16 mouse cellular contexts compared by ENCODE assay signal in genomic region chrX:104567497-104567896, GRCm38 (mm10).
DNase-seq lines count a peak whose midpoint lies in the region; ATAC-seq and TF ChIP-seq lines count a peak whose summit lies in the region.
"Had no signal": no experiment of that assay in that cellular context is flagged by ENCODE, and none has a peak within 500 bp of the region (broad histone marks: within the 10 kb centered on the region; RNA-seq: fewer than 3 reads in every experiment).

No protein-coding gene starts in this region.

- no peak overlapping the region for H3K4me3 ChIP-seq in heart, embryonic 15.5 days
- no peak overlapping the region for H3K4me3 ChIP-seq in heart, embryonic 10.5 days
- H3K4me3 ChIP-seq in liver, embryonic 11.5 days (ENCODE audit: low read depth, low read length): no peak overlapping the region
- no peak overlapping the region for H3K4me3 ChIP-seq in liver, postnatal 0 days (ENCODE audit: low read depth, low read length)
- H3K4me3 ChIP-seq in midbrain, embryonic 15.5 days: no peak overlapping the region
- H3K4me3 ChIP-seq: hindbrain, embryonic 10.5 days; limb, embryonic 15.5 days had no signal

- 41% methylated on average over 3 of the region's 3 CpGs for WGBS in heart, embryonic 15.5 days
- WGBS in heart, embryonic 10.5 days: 46% methylated on average over 3 of the region's 3 CpGs
- 38% methylated on average over 3 of the region's 3 CpGs for whole genome bisulfite sequencing in liver, embryonic 11.5 days
- WGBS in liver, postnatal 0 days (ENCODE audit: insufficient replicate concordance): 47% methylated on average over 3 of the region's 3 CpGs
- 85% methylated on average over 3 of the region's 3 CpGs for WGBS in midbrain, embryonic 15.5 days

- H3K4me2 ChIP-seq in heart, embryonic 15.5 days: no peak overlapping the region
- H3K4me2 ChIP-seq in liver, embryonic 11.5 days: no peak overlapping the region
- H3K4me2 ChIP-seq in liver, postnatal 0 days (ENCODE audit: low read depth, low read length): 0 out of 2 replicates have a peak overlapping the region, but pooled peaks have one; percentile 1
- H3K4me2 ChIP-seq in midbrain, embryonic 15.5 days: no peak overlapping the region
- H3K4me2 ChIP-seq: limb, embryonic 15.5 days had no signal

- no peaks in the 10 kb centered on the region for H3K27me3 ChIP-seq in heart, embryonic 15.5 days
- H3K27me3 ChIP-seq in heart, embryonic 10.5 days (ENCODE audit: insufficient read depth, poor library complexity, severe bottlenecking): peaks cover 6% of the 10 kb centered on the region; the same call in 1 of the 2 replicates
- peaks cover 3% of the 10 kb centered on the region; the same call in 1 of the 2 replicates for H3K27me3 ChIP-seq in liver, embryonic 11.5 days (replicated peaks; ENCODE audit: control insufficient read depth, insufficient read depth, low read length)
- H3K27me3 ChIP-seq in liver, postnatal 0 days (ENCODE audit: insufficient read depth, low read length): no peaks in the 10 kb centered on the region
- H3K27me3 ChIP-seq in midbrain, embryonic 15.5 days (replicated peaks): 0 out of 2 replicates have a peak, but pooled peaks cover 6% of the 10 kb centered on the region
- H3K27me3 ChIP-seq: limb, embryonic 15.5 days had no signal

- no peaks in the 10 kb centered on the region for H3K36me3 ChIP-seq in heart, embryonic 15.5 days
- no peaks in the 10 kb centered on the region for H3K36me3 ChIP-seq in heart, embryonic 10.5 days
- H3K36me3 ChIP-seq in liver, embryonic 11.5 days (ENCODE audit: control insufficient read depth, insufficient read depth, low read length): no peaks in the 10 kb centered on the region
- H3K36me3 ChIP-seq in liver, postnatal 0 days (replicated peaks; ENCODE audit: insufficient read depth, low read length): no peaks in the 10 kb centered on the region
- H3K36me3 ChIP-seq in midbrain, embryonic 15.5 days (replicated peaks): no peaks in the 10 kb centered on the region
- H3K36me3 ChIP-seq: hindbrain, embryonic 10.5 days; limb, embryonic 15.5 days had no signal

- H3K27ac ChIP-seq in heart, embryonic 15.5 days: 0 out of 2 replicates have a peak overlapping the region, but pooled peaks have one; percentile 2
- no peak overlapping the region for H3K27ac ChIP-seq in heart, embryonic 10.5 days
- H3K27ac ChIP-seq in liver, embryonic 11.5 days (ENCODE audit: low read depth, low read length): no peak overlapping the region
- no peak overlapping the region for H3K27ac ChIP-seq in liver, postnatal 0 days (ENCODE audit: low read depth)
- no peak overlapping the region for H3K27ac ChIP-seq in midbrain, embryonic 15.5 days
- H3K27ac ChIP-seq: hindbrain, embryonic 10.5 days; limb, embryonic 15.5 days had no signal

- no peaks in the 10 kb centered on the region for H3K4me1 ChIP-seq in heart, embryonic 15.5 days (replicated peaks)
- no peaks in the 10 kb centered on the region for H3K4me1 ChIP-seq in heart, embryonic 10.5 days
- H3K4me1 ChIP-seq in liver, embryonic 11.5 days (replicated peaks; ENCODE audit: control insufficient read depth, insufficient read depth, low read length): no peaks in the 10 kb centered on the region
- no peaks in the 10 kb centered on the region for H3K4me1 ChIP-seq in liver, postnatal 0 days (ENCODE audit: insufficient read depth)
- no peaks in the 10 kb centered on the region for H3K4me1 ChIP-seq in midbrain, embryonic 15.5 days
- H3K4me1 ChIP-seq: hindbrain, embryonic 10.5 days; limb, embryonic 15.5 days had no signal

- no peak for ATAC-seq in heart, embryonic 15.5 days (replicated peaks; ENCODE audit: insufficient number of reproducible peaks, insufficient read depth, low FRiP score, low read depth)
- peak; percentile 76 for ATAC-seq in liver, embryonic 11.5 days (replicated peaks; ENCODE audit: low FRiP score)
- peak; percentile 45; the same call in 1 of the 2 replicates for ATAC-seq in liver, postnatal 0 days
- ATAC-seq in midbrain, embryonic 15.5 days (replicated peaks): no peak

- no peak for TF ChIP-seq CTCF in liver, postnatal 0 days (IDR thresholded peaks at IDR 0.05; ENCODE audit: low read depth)

- 0 out of 2 replicates have a peak, but pooled peaks have one; percentile 64 for TF ChIP-seq EP300 in liver, postnatal 0 days (IDR thresholded peaks at IDR 0.05; ENCODE audit: low read depth)

- no peaks in the 10 kb centered on the region for H3K9me3 ChIP-seq in heart, embryonic 15.5 days (replicated peaks)
- H3K9me3 ChIP-seq in heart, embryonic 10.5 days: no peaks in the 10 kb centered on the region
- no peaks in the 10 kb centered on the region for H3K9me3 ChIP-seq in liver, embryonic 11.5 days (ENCODE audit: control insufficient read depth, low read length)
- H3K9me3 ChIP-seq in liver, postnatal 0 days (ENCODE audit: low read length): no peaks in the 10 kb centered on the region
- no peaks in the 10 kb centered on the region for H3K9me3 ChIP-seq in midbrain, embryonic 15.5 days
- H3K9me3 ChIP-seq: hindbrain, embryonic 10.5 days; limb, embryonic 15.5 days had no signal

- H3K9ac ChIP-seq in heart, embryonic 15.5 days: no peak overlapping the region
- no peak overlapping the region for H3K9ac ChIP-seq in liver, embryonic 11.5 days (ENCODE audit: low read depth, low read length)
- H3K9ac ChIP-seq in liver, postnatal 0 days (replicated peaks): no peak overlapping the region
- no peak overlapping the region for H3K9ac ChIP-seq in midbrain, embryonic 15.5 days
- H3K9ac ChIP-seq: limb, embryonic 15.5 days had no signal

- no peak for DNase-seq in heart, embryonic 10.5 days (ENCODE audit: low spot score)
- no peak for DNase-seq in liver, embryonic 11.5 days (ENCODE audit: low spot score)
- DNase-seq in liver: no peak
- peak; percentile 16 for DNase-seq in c-Kit-positive CD71-positive TER-119-positive erythroid progenitor cells, embryonic 14.5 days (ENCODE audit: low spot score)
- DNase-seq in liver, postnatal 0 days: no peak
- DNase-seq in frontal cortex, postnatal 25 days (ENCODE audit: low spot score in 2 of 2): no peak
- DNase-seq: adrenal gland, adult 8-10 months; cerebellum, postnatal 10 days; heart, adult 11 months; layer of hippocampus, adult 9-11 months; midbrain, embryonic 14.5 days; thymus, postnatal 36 days had no signal

Comparison
In these comparisons a context has a peak if more than half of its experiments do, and no peak if none do; other contexts are left out.
1. ATAC-seq: peak in liver, embryonic 11.5 days (single experiment) and liver, postnatal 0 days (single experiment); none in heart, embryonic 15.5 days (single experiment) and midbrain, embryonic 15.5 days (single experiment).